Mouse (Mus musculus) forebrain, embryonic 15.5 days (tissue): ENCODE results near the gene Pde4d. TPM values are rescaled to one million over a fixed set of nuclear protein-coding genes. Genes with fewer than 3 reads are reported as not detected.

ENCODE experiments used
- ATAC-seq: fragments of 200-750 bp; cut with Nextera tagmentation; replicated peaks from 2 replicates; pipeline ENCODE4 v1.8.0; 2017; ENCODE audit warnings: mild to moderate bottlenecking, moderate TSS enrichment, moderate library complexity
- H3K27ac ChIP-seq: fragments of 300-500 bp; sonication (generic); replicated peaks from 2 replicates; pipeline ENCODE4 v1.5.1; 2015; ENCODE audit warnings: mild to moderate bottlenecking, inconsistent platforms
- H3K27me3 ChIP-seq: fragments of 300-500 bp; sonication (generic); 2 replicates; pipeline ENCODE4 v1.6.1; 2015; ENCODE audit warnings: inconsistent platforms
- H3K36me3 ChIP-seq: fragments of 300-500 bp; sonication (generic); 2 replicates; pipeline ENCODE4 v1.6.1; 2015; ENCODE audit warnings: mild to moderate bottlenecking, inconsistent platforms
- H3K4me1 ChIP-seq: fragments of 300-500 bp; sonication (generic); 2 replicates; pipeline ENCODE4 v1.6.1; 2015; ENCODE audit warnings: inconsistent platforms
- H3K4me2 ChIP-seq: fragments of 300-500 bp; sonication (generic); replicated peaks from 2 replicates; pipeline ENCODE4 v1.6.1; 2015; ENCODE audit warnings: mild to moderate bottlenecking, inconsistent platforms
- H3K4me3 ChIP-seq: fragments of 300-500 bp; sonication (generic); 2 replicates; pipeline ENCODE4 v1.5.1; 2015; ENCODE audit warnings: mild to moderate bottlenecking, inconsistent platforms
- H3K9ac ChIP-seq: fragments of 300-500 bp; sonication (generic); replicated peaks from 2 replicates; pipeline ENCODE4 v1.6.1; 2015; ENCODE audit warnings: mild to moderate bottlenecking, inconsistent platforms
- H3K9me3 ChIP-seq: fragments of 300-500 bp; sonication (generic); 2 replicates; pipeline ENCODE4 v1.6.1; 2016; ENCODE audit warnings: inconsistent platforms
- WGBS: fragments of 180-500 bp; shearing (Covaris S2); methylation state at CpG from one replicate; pipeline ENCODE4 v1.1.7; 2015; ENCODE audit warnings: mixed read lengths; 5-methylcytosine and 5-hydroxymethylcytosine counted together
- polyA plus RNA-seq: library from polyadenylated mRNA; unstranded; fragments of >200 nt; fragmentation: Nextera tagmentation; extraction: Ambion mirVana; gene quantifications from 2 replicates; pipeline ENCODE4 v1.2.1, GENCODE M21; 2015

Gene Pde4d
- polyA plus RNA-seq, 1 experiment from 2014 or later, result 16.3 TPM

DNA sequence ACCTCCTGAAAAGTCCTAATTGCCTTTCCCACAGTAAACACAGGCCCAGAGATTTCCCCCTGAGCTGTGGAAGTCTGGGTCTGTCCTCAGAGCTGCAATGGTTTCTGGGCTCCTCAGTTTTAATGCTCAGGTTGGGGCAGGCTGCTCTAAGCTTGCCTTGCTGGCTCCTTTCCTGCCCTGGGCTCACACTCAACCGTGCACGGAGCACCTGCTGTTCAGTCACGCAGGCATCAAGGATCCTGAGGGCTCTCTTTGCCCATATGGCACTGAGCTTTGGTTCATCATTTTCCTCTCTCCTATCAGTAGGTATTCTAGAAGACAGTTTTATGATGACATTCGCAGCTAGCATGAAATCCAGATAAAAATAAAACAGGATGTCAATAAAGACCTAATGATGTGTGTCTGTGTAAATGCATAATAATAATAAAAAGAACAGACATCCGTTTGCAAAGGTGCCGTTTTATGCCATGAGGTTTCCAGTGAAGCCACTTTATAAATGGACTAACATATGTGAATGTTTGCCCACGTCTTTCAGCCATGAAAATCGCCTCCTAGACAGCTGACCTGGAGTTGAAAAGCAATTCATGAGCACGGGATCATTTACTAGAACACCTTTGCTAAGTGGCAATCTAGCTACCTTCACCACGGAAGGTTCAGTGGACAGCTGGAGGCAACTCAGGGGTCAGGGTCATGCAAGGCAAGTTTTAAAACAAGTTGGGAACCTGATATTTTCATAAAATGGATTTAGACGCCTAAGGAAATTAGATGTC is 726.3 kb downstream of the Pde4d start:
- no peak overlapping the region for H3K4me2 ChIP-seq
- no peaks in the 10 kb centered on the region for H3K36me3 ChIP-seq
- no peak overlapping the region for H3K4me3 ChIP-seq
- H3K9me3 ChIP-seq, result no peaks in the 10 kb centered on the region
- H3K4me1 ChIP-seq, result no peaks in the 10 kb centered on the region
- WGBS, result 74% methylated on average over 11 of the region's 11 CpGs
- no peak for ATAC-seq
- H3K27ac ChIP-seq, result no peak overlapping the region
- no peaks in the 10 kb centered on the region for H3K27me3 ChIP-seq
- no peak overlapping the region for H3K9ac ChIP-seq

GRCm38 (mm10) chr13:109181363-109181762 is 731.6 kb downstream of the Pde4d start:
- no peaks in the 10 kb centered on the region for H3K4me1 ChIP-seq
- no peak overlapping the region for H3K9ac ChIP-seq
- no peaks in the 10 kb centered on the region for H3K9me3 ChIP-seq
- WGBS, result 56% methylated on average over 6 of the region's 6 CpGs
- H3K4me2 ChIP-seq, result no peak overlapping the region
- H3K36me3 ChIP-seq, result no peaks in the 10 kb centered on the region
- H3K4me3 ChIP-seq, result no peak overlapping the region
- no peaks in the 10 kb centered on the region for H3K27me3 ChIP-seq
- no peak for ATAC-seq
- H3K27ac ChIP-seq, result no peak overlapping the region

DNA sequence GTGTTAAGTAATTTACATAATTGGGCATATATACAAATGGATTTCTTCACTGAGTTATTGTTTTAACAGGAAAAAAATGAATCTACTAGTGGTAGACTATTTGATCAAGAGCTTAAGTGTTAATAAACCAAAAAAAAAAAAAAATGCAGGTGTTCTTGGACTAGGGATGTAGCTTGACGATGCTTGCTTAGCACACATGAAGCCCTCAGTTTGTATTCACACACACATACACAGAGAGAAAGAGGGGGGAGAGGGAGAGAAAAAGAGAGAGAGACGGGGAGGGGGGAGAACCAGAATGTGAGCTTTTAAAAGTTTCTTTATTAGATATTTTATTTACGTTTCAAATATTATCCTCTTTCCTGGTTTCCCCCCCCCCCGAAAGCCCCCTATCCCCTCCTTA is 740.9 kb downstream of the Pde4d start:
- no peaks in the 10 kb centered on the region for H3K4me1 ChIP-seq
- WGBS, result 62% methylated on average over 4 of the region's 4 CpGs
- H3K36me3 ChIP-seq, result no peaks in the 10 kb centered on the region

DNA sequence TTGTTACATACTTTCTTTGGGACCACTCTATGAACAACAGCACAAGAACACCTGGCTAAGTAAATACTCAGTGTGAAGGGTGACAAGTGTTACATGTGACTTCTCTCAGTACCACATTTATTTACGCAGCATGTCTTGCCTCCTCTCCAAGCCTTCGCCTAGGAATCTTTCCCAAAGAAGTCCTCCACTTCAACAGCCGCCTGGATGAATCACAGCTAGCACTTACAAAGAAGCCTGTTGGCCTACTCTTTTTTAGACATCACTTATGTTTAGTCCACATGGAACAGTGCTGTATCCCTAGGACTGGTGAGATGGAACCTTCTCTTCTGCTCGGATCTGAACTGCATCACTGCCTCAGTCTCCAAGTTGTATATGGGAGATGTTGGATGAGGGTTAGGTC is 741.4 kb downstream of the Pde4d start:
- H3K4me1 ChIP-seq, result no peaks in the 10 kb centered on the region
- no peaks in the 10 kb centered on the region for H3K27me3 ChIP-seq
- no peak overlapping the region for H3K4me2 ChIP-seq
- H3K27ac ChIP-seq, result no peak overlapping the region
- 84% methylated on average over 4 of the region's 4 CpGs for WGBS
- no peak overlapping the region for H3K9ac ChIP-seq
- no peaks in the 10 kb centered on the region for H3K9me3 ChIP-seq
- no peak for ATAC-seq
- no peak overlapping the region for H3K4me3 ChIP-seq
- H3K36me3 ChIP-seq, result no peaks in the 10 kb centered on the region

More for the DNA sequence above, 740.9 kb downstream of the Pde4d start:
- Histone ChIP-seq H3K9me3 (no peaks in the 10 kb centered on the region), H3K27ac (no peak overlapping the region), H3K4me3 (no peak overlapping the region), H3K27me3 (no peaks in the 10 kb centered on the region), H3K4me2 (no peak overlapping the region), H3K9ac (no peak overlapping the region)
- ATAC-seq, result no peak

DNA sequence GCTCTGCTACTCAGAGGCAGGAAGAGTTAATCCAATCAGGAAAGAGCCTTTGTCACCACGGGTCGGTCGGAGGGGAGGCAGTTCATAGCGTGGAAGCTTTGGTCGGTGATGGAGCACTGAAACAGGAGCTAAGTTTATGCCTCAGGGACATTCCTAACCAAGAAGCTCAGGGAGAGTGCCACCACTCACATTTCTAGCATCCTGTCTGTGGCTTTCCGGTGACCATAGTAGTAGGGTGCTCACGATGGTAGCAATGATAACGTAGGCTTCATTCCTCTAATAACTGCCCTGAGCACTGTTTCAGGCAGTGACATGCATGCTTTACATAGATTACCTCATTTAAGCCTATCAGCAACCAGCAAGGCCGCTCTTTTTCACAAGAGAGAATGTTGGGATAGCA is 755.8 kb downstream of the Pde4d start:
- Histone ChIP-seq H3K9me3 (no peaks in the 10 kb centered on the region), H3K4me3 (no peak overlapping the region), H3K9ac (no peak overlapping the region), H3K27ac (no peak overlapping the region), H3K36me3 (no peaks in the 10 kb centered on the region), H3K4me1 (no peaks in the 10 kb centered on the region), H3K27me3 (no peaks in the 10 kb centered on the region), H3K4me2 (no peak overlapping the region)
- WGBS, result 43% methylated on average over 9 of the region's 9 CpGs
- ATAC-seq, result no peak

DNA sequence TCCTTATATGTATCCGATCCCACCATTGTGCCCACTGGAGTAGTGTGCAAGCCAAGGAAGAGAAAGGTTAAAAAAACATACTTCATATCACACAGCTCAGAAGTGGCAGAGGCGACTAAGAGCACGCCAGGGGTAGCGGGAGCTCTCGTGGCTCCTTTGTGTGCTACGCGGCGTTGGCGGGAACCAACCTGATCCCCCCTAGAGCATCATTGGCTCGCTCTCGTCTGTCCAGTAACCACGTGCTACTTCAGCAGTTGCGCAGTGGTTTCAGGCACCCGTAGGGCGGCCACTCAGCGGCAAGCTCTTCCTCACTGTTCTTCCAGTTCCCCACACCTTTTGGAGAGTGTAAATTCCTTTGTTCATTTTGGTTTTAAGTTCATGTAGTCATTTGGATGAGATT is 758.9 kb downstream of the Pde4d start:
- no peak overlapping the region for H3K4me2 ChIP-seq
- H3K4me3 ChIP-seq, result no peak overlapping the region
- no peak for ATAC-seq
- H3K36me3 ChIP-seq, result no peaks in the 10 kb centered on the region
- H3K4me1 ChIP-seq, result 0 out of 2 replicates have a peak, but pooled peaks cover 4% of the 10 kb centered on the region
- H3K27me3 ChIP-seq, result no peaks in the 10 kb centered on the region
- WGBS, result 96% methylated on average over 16 of the region's 16 CpGs
- no peak overlapping the region for H3K27ac ChIP-seq
- no peak overlapping the region for H3K9ac ChIP-seq
- no peaks in the 10 kb centered on the region for H3K9me3 ChIP-seq

GRCm38 (mm10) chr13:109209413-109209812 is 759.7 kb downstream of the Pde4d start:
- ATAC-seq, result no peak
- 80% methylated on average over 6 of the region's 6 CpGs for WGBS
- H3K27me3 ChIP-seq, result no peaks in the 10 kb centered on the region
- no peak overlapping the region for H3K9ac ChIP-seq
- no peak overlapping the region for H3K27ac ChIP-seq
- H3K4me1 ChIP-seq, result 0 out of 2 replicates have a peak, but pooled peaks cover 4% of the 10 kb centered on the region
- H3K36me3 ChIP-seq, result no peaks in the 10 kb centered on the region
- no peaks in the 10 kb centered on the region for H3K9me3 ChIP-seq
- no peak overlapping the region for H3K4me3 ChIP-seq
- no peak overlapping the region for H3K4me2 ChIP-seq

GRCm38 (mm10) chr13:109210403-109210802 is 760.7 kb downstream of the Pde4d start:
- H3K4me2 ChIP-seq, result no peak overlapping the region
- H3K27ac ChIP-seq, result no peak overlapping the region
- H3K4me3 ChIP-seq, result no peak overlapping the region
- ATAC-seq, result no peak; the same call in 1 of the 2 replicates
- 0 out of 2 replicates have a peak, but pooled peaks cover 4% of the 10 kb centered on the region for H3K4me1 ChIP-seq
- H3K9ac ChIP-seq, result no peak overlapping the region
- H3K9me3 ChIP-seq, result no peaks in the 10 kb centered on the region
- no peaks in the 10 kb centered on the region for H3K27me3 ChIP-seq
- H3K36me3 ChIP-seq, result no peaks in the 10 kb centered on the region
- WGBS, result 5% methylated on average over 4 of the region's 4 CpGs

GRCm38 (mm10) chr13:109211471-109211870 is 761.7 kb downstream of the Pde4d start:
- H3K4me1 ChIP-seq, result 0 out of 2 replicates have a peak, but pooled peaks cover 4% of the 10 kb centered on the region
- H3K4me3 ChIP-seq, result no peak overlapping the region
- 73% methylated on average over 8 of the region's 8 CpGs for WGBS
- no peak for ATAC-seq
- H3K36me3 ChIP-seq, result no peaks in the 10 kb centered on the region
- H3K9me3 ChIP-seq, result no peaks in the 10 kb centered on the region
- no peak overlapping the region for H3K4me2 ChIP-seq
- no peak overlapping the region for H3K9ac ChIP-seq
- H3K27ac ChIP-seq, result no peak overlapping the region
- no peaks in the 10 kb centered on the region for H3K27me3 ChIP-seq

DNA sequence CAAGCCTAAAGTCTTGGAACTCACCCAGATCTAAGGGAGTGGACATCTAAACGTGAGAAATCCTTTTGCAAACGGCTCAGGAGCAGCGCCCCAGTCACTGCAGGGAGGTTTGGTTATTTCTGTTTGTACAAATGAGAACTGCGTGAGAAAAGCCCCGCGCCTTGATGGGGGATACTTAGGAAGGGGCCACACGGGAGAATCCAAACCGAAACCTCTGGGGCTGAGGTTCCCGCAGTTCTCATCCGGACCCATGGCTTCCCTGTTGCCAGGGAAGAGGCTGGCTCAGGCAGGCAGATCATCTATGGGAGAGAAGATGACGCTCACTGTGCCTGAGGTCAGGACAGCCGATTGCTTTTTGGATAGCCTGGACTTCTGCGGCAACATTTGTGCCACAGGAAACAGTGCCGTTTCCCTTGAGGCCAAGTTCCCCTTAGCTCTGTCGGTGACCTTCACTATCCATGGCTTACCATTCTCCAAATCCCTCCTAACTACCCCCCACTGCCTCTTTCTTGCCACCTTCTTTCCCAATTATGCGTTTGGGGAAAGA is 762.3 kb downstream of the Pde4d start:
- 64% methylated on average over 16 of the region's 16 CpGs for WGBS
- H3K9ac ChIP-seq, result no peak overlapping the region
- no peak overlapping the region for H3K27ac ChIP-seq
- H3K36me3 ChIP-seq, result no peaks in the 10 kb centered on the region
- H3K27me3 ChIP-seq, result no peaks in the 10 kb centered on the region
- H3K4me1 ChIP-seq, result 0 out of 2 replicates have a peak, but pooled peaks cover 4% of the 10 kb centered on the region
- no peak overlapping the region for H3K4me3 ChIP-seq
- H3K9me3 ChIP-seq, result no peaks in the 10 kb centered on the region
- no peak overlapping the region for H3K4me2 ChIP-seq
- no peak for ATAC-seq

DNA sequence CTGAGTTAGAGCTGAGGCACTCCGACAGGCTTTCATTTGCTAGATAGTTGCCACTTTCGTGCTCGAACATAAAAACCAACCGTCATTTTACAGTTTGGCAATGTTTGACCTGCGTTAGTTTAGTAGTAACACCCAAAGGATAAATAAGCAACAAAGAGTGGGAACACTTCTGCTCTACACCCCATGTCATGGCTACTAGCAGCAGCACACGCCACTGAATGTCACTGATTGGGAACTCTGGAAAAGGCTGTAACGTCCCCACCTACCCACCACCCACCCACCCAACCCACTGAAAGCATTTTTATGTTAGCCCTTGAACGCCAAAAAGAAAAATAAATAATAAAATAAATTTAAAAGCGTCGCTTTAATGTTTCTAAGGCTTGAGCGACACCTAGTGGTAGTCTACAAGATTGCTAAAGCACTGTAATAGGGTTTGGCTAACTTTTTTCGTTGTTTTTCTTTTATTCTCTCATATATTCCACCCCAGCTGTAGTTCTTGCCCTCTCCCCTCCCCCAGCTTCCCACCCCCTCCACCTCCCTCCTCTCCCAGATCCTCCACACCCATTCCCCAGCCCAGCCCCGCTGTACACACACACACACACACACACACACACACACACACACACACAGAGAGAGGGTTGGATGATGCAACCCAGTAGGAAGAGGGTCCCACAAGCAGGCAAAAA is 763.2 kb downstream of the Pde4d start:
- 0 out of 2 replicates have a peak, but pooled peaks cover 4% of the 10 kb centered on the region for H3K4me1 ChIP-seq
- WGBS, result 28% methylated on average over 13 of the region's 13 CpGs
- no peaks in the 10 kb centered on the region for H3K36me3 ChIP-seq
- no peaks in the 10 kb centered on the region for H3K27me3 ChIP-seq
- H3K27ac ChIP-seq, result no peak overlapping the region
- peak overlapping the region; percentile 23 for H3K4me2 ChIP-seq
- ATAC-seq, result peak; percentile 71
- H3K9me3 ChIP-seq, result no peaks in the 10 kb centered on the region
- no peak overlapping the region for H3K9ac ChIP-seq
- H3K4me3 ChIP-seq, result no peak overlapping the region

- H3K27me3 ChIP-seq, result no peaks in the 10 kb centered on the region
- no peaks in the 10 kb centered on the region for H3K36me3 ChIP-seq
- WGBS, result 89% methylated on average over 8 of the region's 8 CpGs
- H3K9ac ChIP-seq, result no peak overlapping the region
- H3K9me3 ChIP-seq, result no peaks in the 10 kb centered on the region
- H3K27ac ChIP-seq, result no peak overlapping the region
- H3K4me2 ChIP-seq, result no peak overlapping the region
- no peaks in the 10 kb centered on the region for H3K4me1 ChIP-seq
- no peak for ATAC-seq
- no peak overlapping the region for H3K4me3 ChIP-seq
Observed at GRCm38 (mm10) chr13:109219019-109219725, 769.4 kb downstream of the Pde4d start.
